Mouse (Mus musculus) C2C12 (cell line): ENCODE measurements around the gene Susd6. TPM values are rescaled to one million over a fixed set of nuclear protein-coding genes. Genes with fewer than 3 reads are reported as not detected.
"Not testable (repeated sequence)": the region's sequence is repeated elsewhere in the genome, so short reads cannot be mapped to it uniquely, and the experiment has no call there.

Experiments
- H3K27me3 ChIP-seq: one replicate; pipeline ENCODE4 v1.6.1; 2011; ENCODE audit not compliant: control insufficient read depth, insufficient read depth, insufficient read length
- H3K36me3 ChIP-seq: one replicate; pipeline ENCODE4 v1.6.1; 2011; ENCODE audit not compliant: control insufficient read depth, insufficient read depth
- H3K4me3 ChIP-seq: one replicate; pipeline ENCODE4 v1.5.1; 2011; ENCODE audit warnings: mild to moderate bottlenecking, control low read depth; ENCODE audit not compliant: poor library complexity, insufficient read depth, severe bottlenecking
- H3K79me2 ChIP-seq: one replicate; pipeline ENCODE4 v1.6.1; 2011; ENCODE audit not compliant: control insufficient read depth, insufficient read depth
- H3K79me3 ChIP-seq: one replicate; pipeline ENCODE4 v1.6.1; 2011; ENCODE audit warnings: low read depth, control low read depth
- H3ac ChIP-seq: one replicate; pipeline ENCODE3; 2011; ENCODE audit warnings: low read depth; ENCODE audit not compliant: control insufficient read depth, insufficient read length
- CEBPB ChIP-seq: IDR thresholded peaks from one replicate; pipeline ENCODE4 v1.6.1; 2011; ENCODE audit warnings: low read depth, mild to moderate bottlenecking, control low read depth, moderate library complexity
- CTCF ChIP-seq: IDR thresholded peaks from one replicate; pipeline ENCODE4 v1.5.1; 2011; ENCODE audit not compliant: control insufficient read depth, insufficient read depth, insufficient read length
- FOSL1 ChIP-seq: IDR thresholded peaks from one replicate; pipeline ENCODE4 v1.8.0; 2011; ENCODE audit warnings: mild to moderate bottlenecking, low read length; ENCODE audit not compliant: poor library complexity, insufficient read depth, severe bottlenecking
- MAX ChIP-seq: IDR thresholded peaks from one replicate; pipeline ENCODE4 v1.6.1; 2011; ENCODE audit warnings: mild to moderate bottlenecking, control low read depth
- MYOD1 ChIP-seq: IDR thresholded peaks from one replicate; pipeline ENCODE4 v1.6.1; 2011; ENCODE audit warnings: low read depth; ENCODE audit not compliant: control insufficient read depth, insufficient read length
- MYOG ChIP-seq: IDR thresholded peaks from one replicate; pipeline ENCODE4 v1.6.1; 2011; ENCODE audit not compliant: control insufficient read depth, insufficient read length; ENCODE audit errors: extremely low read depth
- USF1 ChIP-seq: IDR thresholded peaks from one replicate; pipeline ENCODE4 v1.6.1; 2011; ENCODE audit warnings: low read depth, mild to moderate bottlenecking, control low read depth, moderate library complexity
- polyA plus RNA-seq: library from polyadenylated mRNA; unstranded; fragments of >200 nt; fragmentation: generic; extraction: Trizol; gene quantifications from one replicate; pipeline ENCODE4 v1.2.1, GENCODE M21; 2012; ENCODE audit warnings: missing spikeins

Gene Susd6
- polyA plus RNA-seq, 1 experiment, result 20.9 TPM

- H3K79me2 ChIP-seq, result peaks cover 98% of the 10 kb centered on the region
- H3K79me3 ChIP-seq, result peaks cover 66% of the 10 kb centered on the region
- H3K36me3 ChIP-seq, result no peaks in the 10 kb centered on the region
- TF ChIP-seq MYOG, result no peak
- TF ChIP-seq CTCF, result no peak
- no peak for TF ChIP-seq MAX
- TF ChIP-seq MYOD1, result no peak
- TF ChIP-seq USF1, result no peak
- TF ChIP-seq CEBPB, result no peak
- TF ChIP-seq FOSL1, result no peak
- H3K27me3 ChIP-seq, result no peaks in the 10 kb centered on the region
- H3K4me3 ChIP-seq, result no peak overlapping the region
- H3ac ChIP-seq, result no peak overlapping the region
Observed at GRCm38 (mm10) chr12:80816380-80817086, 26.2 kb downstream of the Susd6 start.

DNA sequence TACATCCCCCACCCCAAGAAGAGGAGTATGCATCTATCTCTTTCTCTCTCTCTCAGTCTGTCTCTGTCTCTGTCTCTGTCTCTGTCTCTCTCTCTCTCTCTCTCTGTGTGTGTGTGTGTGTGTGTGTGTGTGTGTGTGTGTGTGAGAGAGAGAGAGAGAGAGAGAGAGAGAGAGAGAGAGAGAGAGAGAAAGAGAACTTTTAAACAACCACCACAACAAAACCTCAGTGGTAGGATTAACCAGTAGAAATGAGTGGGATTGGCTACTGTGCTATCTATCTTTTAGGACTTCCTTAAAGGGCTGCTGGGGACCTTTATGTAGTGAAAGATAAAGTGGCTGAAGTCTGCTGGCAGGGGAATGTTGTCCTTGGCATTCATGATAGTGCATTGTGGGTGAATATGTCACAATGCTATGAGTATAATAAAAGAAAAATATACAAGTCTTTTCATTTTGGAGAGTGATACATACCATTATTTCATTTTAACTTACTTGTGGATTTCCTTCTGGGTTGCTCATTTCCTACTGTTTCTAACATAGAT is 27.5 kb downstream of the Susd6 start:
- Histone ChIP-seq H3K36me3 (peaks cover 8% of the 10 kb centered on the region), H3ac (no peak overlapping the region), H3K79me2 (peaks cover 98% of the 10 kb centered on the region), H3K4me3 (no peak overlapping the region), H3K79me3 (peaks cover 70% of the 10 kb centered on the region), H3K27me3 (no peaks in the 10 kb centered on the region)
- TF ChIP-seq MAX (no peak), CEBPB (peak; percentile 64)

DNA sequence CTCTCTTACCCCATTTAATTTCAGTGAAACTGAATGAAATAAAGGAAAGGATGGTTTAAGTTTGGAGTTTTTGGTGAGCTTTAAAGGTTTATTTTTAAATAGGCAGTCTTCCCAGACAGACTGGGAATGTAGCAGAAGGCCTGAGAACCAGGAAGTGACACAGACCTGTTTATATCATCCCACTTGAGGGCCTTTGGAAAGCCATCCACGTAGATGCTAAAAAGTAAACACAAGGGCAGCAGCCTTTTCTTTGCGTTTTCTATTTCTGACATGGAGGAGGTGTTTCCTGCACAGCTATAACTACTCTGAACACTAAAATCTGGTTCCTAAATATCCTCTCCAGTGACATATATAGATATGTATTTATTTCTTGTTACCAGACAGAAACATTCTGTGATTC is 28.7 kb downstream of the Susd6 start:
- H3K79me3 ChIP-seq, result peaks cover 67% of the 10 kb centered on the region
- peaks cover 98% of the 10 kb centered on the region for H3K79me2 ChIP-seq
- H3ac ChIP-seq, H3K36me3 ChIP-seq, H3K4me3 ChIP-seq, H3K27me3 ChIP-seq: not testable (repeated sequence)

- TF ChIP-seq FOSL1, result no peak
- no peak for TF ChIP-seq MYOG
- no peak for TF ChIP-seq MAX
- no peak for TF ChIP-seq CTCF
- no peak for TF ChIP-seq USF1
- no peak for TF ChIP-seq MYOD1
- no peak for TF ChIP-seq CEBPB
Observed at GRCm38 (mm10) chr12:80821312-80822007, 31.1 kb downstream of the Susd6 start.

DNA sequence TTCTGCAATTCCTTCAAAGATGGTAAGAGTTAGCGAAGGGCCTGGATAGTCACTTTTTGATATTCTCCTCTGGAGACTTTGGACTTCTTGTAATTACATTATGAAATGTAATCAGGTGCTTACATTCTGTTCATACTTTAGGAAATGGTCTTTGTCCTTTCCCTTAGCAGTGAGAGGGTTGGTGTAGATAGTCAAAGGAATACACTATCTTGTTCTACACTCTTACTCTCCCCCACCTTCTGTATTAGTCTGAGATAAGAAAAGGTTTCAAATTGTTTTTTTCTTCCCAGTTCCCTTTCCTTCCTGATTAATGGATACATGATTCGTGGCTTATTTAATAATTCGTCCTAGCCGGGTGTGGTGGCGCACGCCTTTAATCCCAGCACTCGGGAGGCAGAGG is 32.2 kb downstream of the Susd6 start:
- peaks cover 58% of the 10 kb centered on the region for H3K79me3 ChIP-seq
- H3K79me2 ChIP-seq, result peaks cover 96% of the 10 kb centered on the region
- H3K36me3 ChIP-seq, result peaks cover 8% of the 10 kb centered on the region
- TF ChIP-seq CTCF, result no peak
- no peak for TF ChIP-seq USF1
- TF ChIP-seq MYOD1, result no peak
- TF ChIP-seq MYOG, result no peak
- no peak for TF ChIP-seq CEBPB
- no peak for TF ChIP-seq MAX
- no peak for TF ChIP-seq FOSL1
- no peak overlapping the region for H3ac ChIP-seq
- H3K27me3 ChIP-seq, result no peaks in the 10 kb centered on the region
- no peak overlapping the region for H3K4me3 ChIP-seq

More at GRCm38 (mm10) chr12:80821312-80822007, 31.1 kb downstream of the Susd6 start:
- no peaks in the 10 kb centered on the region for H3K27me3 ChIP-seq
- peaks cover 8% of the 10 kb centered on the region for H3K36me3 ChIP-seq
- H3ac ChIP-seq, result no peak overlapping the region
- H3K79me3 ChIP-seq, result peaks cover 62% of the 10 kb centered on the region
- H3K79me2 ChIP-seq, result peaks cover 96% of the 10 kb centered on the region
- H3K4me3 ChIP-seq, result no peak overlapping the region

DNA sequence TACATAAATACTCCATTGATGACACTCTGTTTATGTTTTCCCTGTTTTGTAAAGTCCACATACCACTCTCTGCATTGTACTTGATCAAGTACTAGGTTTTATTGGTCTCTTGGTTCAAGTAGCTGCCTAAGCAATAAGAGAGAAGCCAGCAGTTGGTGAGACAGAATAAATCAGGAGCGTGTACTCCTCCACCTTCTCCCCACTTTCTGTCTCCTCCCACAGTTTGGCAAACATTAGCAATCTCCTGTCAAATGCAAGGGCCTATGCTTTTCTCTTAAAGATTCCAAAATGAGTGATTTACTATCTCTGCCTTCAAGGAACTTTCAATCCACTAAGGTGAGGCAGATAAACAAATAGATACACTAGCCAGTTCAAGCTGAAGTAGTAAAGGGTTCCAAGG is 33.9 kb downstream of the Susd6 start:
- H3ac ChIP-seq, result no peak overlapping the region
- no peaks in the 10 kb centered on the region for H3K27me3 ChIP-seq
- H3K36me3 ChIP-seq, result peaks cover 18% of the 10 kb centered on the region
- H3K4me3 ChIP-seq, result no peak overlapping the region
- H3K79me2 ChIP-seq, result peaks cover 98% of the 10 kb centered on the region
- no peak for TF ChIP-seq USF1
- TF ChIP-seq FOSL1, result no peak
- TF ChIP-seq MYOD1, result no peak
- no peak for TF ChIP-seq CTCF
- no peak for TF ChIP-seq MYOG
- peaks cover 53% of the 10 kb centered on the region for H3K79me3 ChIP-seq
